Mouse (Mus musculus) brain, embryonic 14.5 days (tissue): ENCODE results near the gene Gsdma.

Experiments used
- CTCF ChIP-seq: fragments of 200-500 bp; IDR thresholded peaks from 2 replicates; pipeline ENCODE4 v1.5.1; 2012; ENCODE audit warnings: inconsistent platforms, mild to moderate bottlenecking, moderate library complexity, borderline replicate concordance; ENCODE audit not compliant: insufficient read depth, insufficient read length; ENCODE audit errors: extremely low read depth
- POLR2A ChIP-seq: fragments of 200-500 bp; IDR thresholded peaks from 2 replicates; pipeline ENCODE4 v1.6.1; 2012; ENCODE audit warnings: mild to moderate bottlenecking, inconsistent platforms, borderline replicate concordance; ENCODE audit not compliant: poor library complexity, insufficient read depth, insufficient read length, severe bottlenecking; ENCODE audit errors: extremely low read depth

- TF ChIP-seq CTCF (no peak), POLR2A (no peak)
Measured at GRCm38 (mm10) chr11:98693746-98694145, 29.6 kb downstream of the Gsdma start.
